Mouse (Mus musculus) thymus, postnatal 10 days (tissue): ENCODE measurements around the gene Ascl1.

ENCODE experiments used
- DNase-seq, 2 experiments: peaks; one replicate each; pipeline ENCODE4 v3.0.0; 2021; ENCODE audit warnings: low spot score in 2 of 2

Gene Ascl1

DNA sequence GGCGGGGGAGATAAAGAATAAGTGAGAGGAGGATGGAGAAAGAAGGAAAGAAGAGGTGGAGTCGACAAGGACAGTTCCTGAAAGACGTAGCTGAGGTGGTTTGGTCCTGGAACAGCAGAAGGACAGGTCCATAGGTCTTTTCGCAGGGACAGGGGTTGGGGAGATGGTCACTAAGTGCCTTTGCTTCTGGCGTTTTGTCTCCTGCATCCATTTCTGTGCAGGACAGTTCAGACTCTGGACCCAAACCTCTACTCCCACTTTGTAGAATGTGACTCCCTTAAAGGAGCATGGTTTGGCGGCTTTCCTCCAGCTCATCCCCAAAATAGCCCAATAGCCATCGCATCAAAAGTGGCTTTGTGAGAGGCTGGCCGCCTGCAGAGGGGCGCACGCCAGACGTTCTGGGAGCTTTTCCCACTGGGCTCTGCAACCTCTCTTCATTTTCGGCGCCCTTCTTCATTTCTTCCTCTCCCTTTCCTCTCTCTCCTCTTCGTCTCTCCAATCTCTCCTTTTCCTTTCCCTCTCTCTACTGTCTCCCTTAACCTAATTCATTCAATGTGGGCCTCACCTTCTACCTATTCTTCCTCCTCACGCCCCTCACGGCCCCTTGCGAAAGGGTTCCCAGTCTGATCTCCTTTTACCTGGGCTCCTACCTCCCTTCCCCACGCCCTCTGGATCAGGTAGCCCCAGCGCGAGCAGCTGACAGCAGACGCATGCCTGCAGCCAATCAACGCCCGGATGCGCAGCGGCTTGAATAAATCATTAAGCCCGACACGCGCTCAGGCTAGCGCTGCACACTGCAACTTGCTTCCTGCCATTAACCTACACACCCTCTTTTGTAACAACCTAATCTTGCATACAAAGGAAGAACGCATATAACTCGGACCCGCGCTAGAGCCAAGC is 7.5 kb downstream of the Ascl1 start:
- no peak for DNase-seq

DNA sequence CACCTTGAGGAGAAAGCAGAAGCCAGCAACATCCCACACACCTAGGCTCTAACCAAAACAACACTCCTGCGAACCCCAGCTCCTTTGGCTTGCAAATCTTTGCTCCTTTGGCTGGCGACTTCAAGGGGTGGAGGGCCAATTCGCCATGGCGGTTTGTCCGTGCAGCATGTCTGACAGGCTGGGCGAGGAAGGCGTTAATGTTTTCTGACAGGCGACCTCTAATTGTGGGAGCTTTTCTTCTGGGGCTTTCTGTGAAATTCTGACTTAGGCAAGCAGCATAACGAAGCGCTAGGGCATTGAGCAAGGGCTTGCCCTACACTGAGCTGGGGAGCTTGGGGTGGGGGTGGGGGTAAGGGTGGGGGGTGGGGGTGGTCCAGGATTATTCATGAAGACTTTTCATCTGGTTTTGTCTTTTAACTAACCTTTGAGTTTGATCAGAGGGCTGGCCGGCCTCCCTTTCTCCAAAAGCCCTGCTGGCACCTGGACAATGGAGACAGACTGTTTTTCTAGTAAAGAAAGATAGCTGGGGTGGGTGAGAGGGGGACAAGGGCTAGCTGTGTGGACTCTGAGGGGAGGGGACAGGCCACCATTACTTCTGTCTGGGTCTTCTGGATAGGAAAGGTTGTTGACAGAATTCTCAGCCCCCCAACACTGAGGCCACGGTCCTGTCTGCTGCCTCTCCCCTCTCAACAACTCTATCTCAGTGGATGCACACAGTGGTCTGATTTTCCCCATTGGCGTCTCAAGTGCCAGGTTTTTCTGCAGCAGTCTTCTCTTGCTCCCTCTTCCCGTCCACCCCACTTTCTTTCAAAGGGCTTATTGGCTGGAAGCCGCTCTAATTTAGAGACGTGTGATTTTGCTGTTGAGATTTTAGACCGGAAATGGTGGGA is 8.4 kb downstream of the Ascl1 start:
- no peak for DNase-seq

DNA sequence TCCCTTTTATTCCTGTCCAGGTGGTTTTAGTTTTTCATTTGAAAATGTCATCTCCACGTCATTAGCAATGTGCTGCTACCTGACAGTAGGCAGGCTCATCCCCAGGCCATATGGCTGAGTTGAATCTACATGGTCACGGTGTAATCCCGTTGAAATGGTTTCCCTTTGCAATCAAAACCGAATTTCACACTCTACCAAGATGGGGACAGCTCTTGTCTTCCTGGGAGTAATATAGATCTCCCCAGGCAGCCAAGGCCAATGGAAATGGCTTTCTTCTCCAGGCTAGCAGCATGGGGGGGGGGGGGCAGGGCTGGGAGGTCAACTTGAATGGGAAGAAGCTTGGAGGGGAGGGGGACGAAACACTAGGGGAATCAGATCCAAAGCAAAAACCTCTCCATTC is 15.6 kb downstream of the Ascl1 start:
- DNase-seq: no peak

DNA sequence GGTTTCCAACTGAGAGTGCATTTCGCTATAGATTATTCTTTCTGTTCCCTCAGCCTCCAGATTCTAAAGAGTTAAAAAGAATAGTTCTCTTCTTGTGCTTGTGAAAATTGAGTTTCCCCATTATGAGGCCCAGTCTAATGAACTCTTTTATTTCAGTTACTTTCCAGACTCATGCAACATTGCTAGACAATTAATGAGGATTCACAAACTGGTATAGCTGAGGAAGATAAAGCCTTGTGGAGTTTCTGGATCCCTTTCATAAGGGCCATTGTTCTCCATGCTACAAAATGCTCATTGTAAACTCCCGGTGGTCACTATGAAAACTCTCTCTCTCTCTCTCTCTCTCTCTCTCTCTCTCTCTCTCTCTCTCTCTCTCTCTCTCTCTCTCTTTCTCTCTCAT is 18.5 kb downstream of the Ascl1 start:
- DNase-seq: no peak

DNA sequence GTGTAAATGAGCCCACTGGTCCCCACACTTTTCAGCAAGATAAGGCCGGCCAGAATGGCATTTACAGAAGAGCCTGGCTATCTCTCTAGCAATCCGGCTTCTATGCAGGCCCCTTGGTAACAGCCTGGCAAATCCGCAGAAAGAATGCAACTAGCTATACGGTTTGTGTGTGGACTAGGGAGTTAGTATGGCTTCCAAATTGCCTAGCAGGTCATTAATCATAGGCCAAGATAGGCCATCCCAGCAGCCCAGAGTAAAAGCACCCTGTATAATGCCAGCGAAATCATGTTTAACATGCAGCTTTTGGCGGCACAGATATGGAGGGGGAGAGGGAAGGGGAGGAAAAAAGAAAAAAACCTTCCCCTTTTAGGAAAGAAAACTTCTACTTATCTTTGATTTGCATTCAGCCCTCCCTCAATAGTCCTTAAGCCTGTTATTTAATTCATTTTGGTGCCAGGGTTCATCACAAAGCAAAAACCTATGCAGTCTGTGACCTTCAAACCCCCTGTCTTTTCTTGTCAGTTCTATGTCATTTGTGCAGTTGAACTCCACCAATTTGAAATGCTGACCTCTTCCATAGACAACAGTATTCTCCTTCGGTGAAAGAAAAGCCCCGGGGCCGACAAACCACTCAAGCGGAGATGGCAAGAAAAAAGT is 19.9 kb downstream of the Ascl1 start:
- DNase-seq: no peak

DNA sequence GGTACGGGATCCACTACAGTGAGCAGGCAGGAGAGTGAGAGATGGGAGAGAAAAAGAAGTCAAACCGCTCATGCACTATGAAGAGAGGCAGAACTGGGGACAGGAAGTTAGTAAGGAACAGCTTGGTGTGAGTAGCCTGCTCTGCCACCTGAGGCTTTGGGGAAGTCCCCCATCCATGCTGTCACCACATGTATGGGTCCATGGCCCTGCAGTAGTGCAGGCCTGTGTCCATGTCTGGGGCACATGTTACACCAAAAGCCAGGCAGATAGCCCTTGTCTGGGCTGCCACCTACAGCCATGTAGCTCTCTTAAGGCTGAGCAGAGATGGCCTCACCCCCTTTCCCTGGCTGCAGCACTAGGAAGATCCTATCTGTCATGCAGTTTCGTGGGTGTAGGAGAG is 42.7 kb downstream of the Ascl1 start:
- DNase-seq: no peak

DNA sequence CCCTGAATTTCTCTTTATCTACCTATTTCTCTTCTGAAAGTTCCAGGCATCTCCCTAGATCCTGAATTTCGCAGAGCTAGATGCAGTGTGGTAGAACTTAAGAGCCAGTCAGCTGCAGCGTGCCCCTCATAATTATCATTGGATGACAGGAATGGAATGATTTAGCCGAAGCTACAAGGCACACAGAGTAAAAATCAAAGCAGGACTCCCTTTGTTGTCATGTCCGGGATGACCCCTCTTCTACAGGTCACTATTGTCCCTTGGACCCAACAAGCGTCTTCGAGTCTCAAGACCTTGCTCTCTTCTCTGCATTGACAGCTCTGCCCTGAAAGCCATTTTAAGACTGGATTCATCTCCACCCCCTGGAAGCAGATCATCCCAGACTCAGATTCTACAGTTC is 44.1 kb downstream of the Ascl1 start:
- no peak for DNase-seq

DNA sequence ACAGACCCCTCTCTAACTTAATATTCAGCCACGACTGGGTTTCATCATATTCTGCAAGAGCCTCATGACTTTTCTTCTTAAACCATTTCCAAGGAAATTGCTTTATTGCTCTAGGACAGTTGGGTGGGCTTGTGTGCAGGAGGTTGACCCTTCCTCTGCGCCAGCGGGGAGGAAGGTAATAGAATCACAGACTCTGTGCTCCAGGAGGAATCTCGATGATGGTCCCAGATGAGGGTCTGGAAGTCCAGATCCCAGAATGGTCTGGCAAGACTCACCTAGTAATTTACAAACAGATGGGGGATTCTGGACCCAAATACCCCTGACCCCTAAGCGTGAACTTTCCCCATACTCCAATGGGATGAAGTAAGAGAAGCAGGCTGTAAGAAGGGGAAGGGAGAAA is 45.2 kb downstream of the Ascl1 start:
- DNase-seq: no peak

DNA sequence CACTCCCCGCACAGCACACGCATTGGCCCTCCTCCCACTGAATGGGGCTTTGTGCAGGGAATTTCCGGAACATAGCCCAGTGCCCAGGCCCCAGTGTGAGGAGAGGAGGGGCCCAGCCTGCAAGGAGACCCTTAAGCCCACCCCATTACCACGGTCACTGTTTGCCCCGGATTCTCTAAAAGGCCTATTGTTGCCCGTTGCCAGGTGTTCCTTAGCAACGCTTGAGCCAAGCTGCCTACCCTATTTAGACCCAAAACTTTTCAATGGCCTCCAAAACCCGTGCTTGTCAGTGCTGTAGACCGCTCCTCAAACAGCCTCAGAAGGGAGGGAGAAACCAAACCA is 45.7 kb downstream of the Ascl1 start:
- no peak for DNase-seq

DNA sequence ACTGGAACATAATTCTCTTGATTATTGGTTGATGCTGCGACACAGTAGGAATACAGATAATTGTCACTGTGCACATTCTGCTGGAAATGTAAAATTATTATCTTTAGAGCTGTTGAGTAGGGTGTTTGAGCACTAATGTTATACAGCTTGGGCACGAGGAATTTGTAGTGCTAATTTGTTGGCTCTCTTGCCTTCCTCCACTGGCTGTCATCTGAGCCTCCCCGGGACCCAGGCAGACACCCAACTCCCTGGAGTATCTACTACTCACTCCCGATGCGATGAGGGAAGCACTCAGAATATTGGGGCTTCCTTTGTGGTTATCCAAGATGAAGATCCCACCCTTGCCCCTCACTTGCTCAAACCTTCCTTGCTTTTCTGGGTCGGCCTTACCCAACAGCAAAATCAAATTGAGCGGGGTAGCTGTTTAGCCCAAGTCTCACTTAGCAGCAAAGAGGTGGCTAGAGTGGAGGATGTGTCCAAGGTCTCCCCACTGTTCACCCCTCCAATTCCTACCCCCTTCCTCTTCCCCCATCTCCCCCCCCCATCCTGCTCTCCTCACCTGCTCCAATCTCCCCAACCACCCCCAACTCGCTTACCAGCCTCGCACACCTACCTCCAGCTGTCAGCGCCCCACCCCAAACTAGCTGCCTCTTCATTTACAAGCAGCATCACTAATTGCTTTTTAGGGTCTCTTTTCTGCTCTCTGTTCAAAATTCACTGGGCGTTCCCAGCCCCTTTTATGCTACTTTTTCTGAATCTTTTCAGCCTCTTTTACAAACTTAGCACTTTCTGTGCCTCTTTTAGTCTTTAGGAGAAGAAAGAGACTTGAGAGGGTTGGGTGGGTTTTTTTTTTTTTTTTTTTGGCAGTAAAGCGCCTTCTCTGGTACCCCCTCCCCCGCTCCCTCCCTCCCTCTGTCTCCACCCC is 46.4 kb downstream of the Ascl1 start:
- no peak for DNase-seq

DNA sequence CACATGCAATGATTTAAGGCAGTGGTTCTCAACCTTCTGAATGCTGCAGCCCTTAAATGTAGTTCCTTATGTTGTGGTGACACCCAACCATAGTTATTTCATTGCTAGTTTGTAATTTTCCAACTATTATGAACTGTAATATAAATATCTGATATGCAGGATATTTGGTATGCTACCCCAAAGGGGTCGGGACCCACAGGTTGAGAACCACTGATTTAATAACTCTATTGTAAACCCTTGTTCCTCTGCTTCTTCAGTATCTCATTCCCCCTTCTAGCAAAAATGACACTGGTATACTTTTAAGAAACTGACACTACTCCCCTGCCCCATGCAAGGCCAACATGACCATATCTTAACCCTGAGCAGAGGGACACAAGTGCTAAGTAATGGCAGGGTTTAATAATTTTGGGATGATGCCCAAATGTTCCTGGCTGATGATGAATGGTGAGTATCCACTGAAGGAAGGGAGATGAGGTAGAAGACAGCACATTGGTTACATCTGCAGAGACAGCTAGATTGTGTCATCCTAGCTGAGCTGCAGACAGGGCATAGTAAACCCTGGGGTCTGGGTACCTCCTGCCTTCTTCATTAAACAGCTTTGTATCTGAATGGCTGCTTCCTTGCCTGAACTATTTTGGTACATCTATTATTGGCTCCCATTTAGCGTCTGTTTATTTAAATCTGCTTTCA is 47.2 kb downstream of the Ascl1 start:
- no peak for DNase-seq
